Mouse (Mus musculus): ENCODE data around the gene Pan3. TPM values are rescaled to one million over a fixed set of nuclear protein-coding genes. Genes with fewer than 3 reads are reported as not detected.

The Pan3 gene
- polyA plus RNA-seq, 1 experiment from 2014 or later: 45.3 TPM

DNA sequence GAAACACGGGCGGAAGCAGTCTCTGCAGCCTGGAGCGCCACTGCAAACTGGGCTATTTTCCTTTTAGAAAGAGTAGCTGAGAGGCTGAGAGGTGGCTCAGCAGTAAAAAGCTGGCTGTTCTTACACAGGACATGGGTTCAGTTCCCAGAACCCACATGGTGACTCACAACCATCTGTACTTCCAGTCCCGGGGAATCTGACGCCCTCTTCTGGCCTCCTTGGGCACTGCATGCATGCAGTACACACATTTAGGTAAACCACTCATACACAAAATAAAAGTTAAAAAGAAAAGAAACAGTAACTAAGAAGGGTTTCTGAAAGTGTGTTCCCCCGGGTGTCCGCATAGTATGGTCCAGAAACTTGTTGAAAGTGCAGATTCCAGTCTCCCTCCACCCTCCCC is 149.2 kb downstream of the Pan3 start:
- Histone ChIP-seq H3K4me2 (replicated peaks) (no peak overlapping the region), H3K4me1 (no peaks in the 10 kb centered on the region), H3K27me3 (replicated peaks) (no peaks in the 10 kb centered on the region), H3K27ac (no peak overlapping the region), H3K9me3 (no peaks in the 10 kb centered on the region), H3K9ac (no peak overlapping the region), H3K4me3 (no peak overlapping the region), H3K36me3 (no peaks in the 10 kb centered on the region)
- ATAC-seq (ENCODE audit: low FRiP score, low read depth): no peak
- WGBS: 90% methylated on average over 7 of the region's 7 CpGs

- H3K27me3 ChIP-seq (replicated peaks): no peaks in the 10 kb centered on the region
- no peaks in the 10 kb centered on the region for H3K4me1 ChIP-seq
- no peak for ATAC-seq (ENCODE audit: low FRiP score, low read depth)
- no peaks in the 10 kb centered on the region for H3K9me3 ChIP-seq
- no peaks in the 10 kb centered on the region for H3K36me3 ChIP-seq
- no peak overlapping the region for H3K27ac ChIP-seq
- no peak overlapping the region for H3K4me2 ChIP-seq (replicated peaks)
- no peak overlapping the region for H3K4me3 ChIP-seq
- no peak overlapping the region for H3K9ac ChIP-seq
- WGBS: 82% methylated on average over 8 of the region's 8 CpGs
Measured at GRCm38 (mm10) chr5:147579691-147580090, 149.7 kb downstream of the Pan3 start.

- 69% methylated on average over 13 of the region's 13 CpGs for WGBS
- Histone ChIP-seq H3K9ac (no peak overlapping the region), H3K4me3 (no peak overlapping the region), H3K4me1 (no peaks in the 10 kb centered on the region), H3K27me3 (replicated peaks) (no peaks in the 10 kb centered on the region), H3K4me2 (replicated peaks) (no peak overlapping the region), H3K27ac (no peak overlapping the region), H3K9me3 (no peaks in the 10 kb centered on the region), H3K36me3 (no peaks in the 10 kb centered on the region)
- no peak for ATAC-seq (ENCODE audit: low FRiP score, low read depth)
Measured at GRCm38 (mm10) chr5:147580181-147580580, 150.2 kb downstream of the Pan3 start.

- no peaks in the 10 kb centered on the region for H3K9me3 ChIP-seq
- no peak overlapping the region for H3K27ac ChIP-seq
- 47% methylated on average over 14 of the region's 14 CpGs for WGBS
- no peak overlapping the region for H3K9ac ChIP-seq
- no peak overlapping the region for H3K4me3 ChIP-seq
- no peaks in the 10 kb centered on the region for H3K4me1 ChIP-seq
- H3K36me3 ChIP-seq: no peaks in the 10 kb centered on the region
- no peaks in the 10 kb centered on the region for H3K27me3 ChIP-seq (replicated peaks)
- no peak overlapping the region for H3K4me2 ChIP-seq (replicated peaks)
- ATAC-seq (ENCODE audit: low FRiP score, low read depth): no peak
Measured at GRCm38 (mm10) chr5:147583702-147584298, 153.8 kb downstream of the Pan3 start.

DNA sequence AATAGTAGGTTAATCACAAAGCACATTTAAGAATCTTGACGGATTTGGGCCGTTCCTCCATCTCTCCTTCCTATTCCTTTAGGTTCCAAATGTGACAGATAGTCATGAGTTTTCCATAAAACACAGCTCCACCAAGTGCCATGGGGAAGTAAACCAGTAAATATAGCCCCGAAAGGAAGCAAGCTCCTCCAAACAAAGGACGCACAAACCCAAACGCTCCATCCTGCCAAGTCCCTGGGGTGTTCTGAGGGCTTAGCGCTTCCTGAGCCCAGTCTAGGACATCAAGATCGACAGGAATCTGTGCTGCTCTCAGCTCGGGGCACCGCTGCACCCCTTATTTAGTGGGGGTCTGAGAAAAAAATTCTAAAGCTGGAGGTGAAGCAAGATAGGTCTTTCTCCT is 154.7 kb downstream of the Pan3 start:
- Histone ChIP-seq H3K4me3 (no peak overlapping the region), H3K27me3 (replicated peaks) (no peaks in the 10 kb centered on the region), H3K4me2 (replicated peaks) (no peak overlapping the region), H3K9me3 (no peaks in the 10 kb centered on the region), H3K36me3 (no peaks in the 10 kb centered on the region), H3K27ac (no peak overlapping the region), H3K9ac (no peak overlapping the region), H3K4me1 (0 out of 2 replicates have a peak, but pooled peaks cover 1% of the 10 kb centered on the region)
- WGBS: 81% methylated on average over 9 of the region's 9 CpGs
- ATAC-seq (ENCODE audit: low FRiP score, low read depth): no peak

- Histone ChIP-seq H3K4me2 (replicated peaks) (no peak overlapping the region), H3K9ac (no peak overlapping the region), H3K27ac (no peak overlapping the region), H3K9me3 (no peaks in the 10 kb centered on the region), H3K4me1 (0 out of 2 replicates have a peak, but pooled peaks cover 5% of the 10 kb centered on the region), H3K4me3 (no peak overlapping the region), H3K36me3 (no peaks in the 10 kb centered on the region), H3K27me3 (replicated peaks) (no peaks in the 10 kb centered on the region)
- ATAC-seq (ENCODE audit: low FRiP score, low read depth): no peak
- 87% methylated on average over 1 of the region's 1 CpGs for WGBS
Measured at GRCm38 (mm10) chr5:147585070-147585469, 155.1 kb downstream of the Pan3 start.

- Histone ChIP-seq H3K4me3 (no peak overlapping the region), H3K27me3 (replicated peaks) (no peaks in the 10 kb centered on the region), H3K27ac (no peak overlapping the region), H3K9ac (no peak overlapping the region), H3K4me2 (replicated peaks) (no peak overlapping the region), H3K4me1 (0 out of 2 replicates have a peak, but pooled peaks cover 5% of the 10 kb centered on the region), H3K36me3 (no peaks in the 10 kb centered on the region), H3K9me3 (no peaks in the 10 kb centered on the region)
- no peak for ATAC-seq (ENCODE audit: low FRiP score, low read depth)
- 52% methylated on average over 12 of the region's 12 CpGs for WGBS
Measured at GRCm38 (mm10) chr5:147589814-147590213, 159.9 kb downstream of the Pan3 start.

DNA sequence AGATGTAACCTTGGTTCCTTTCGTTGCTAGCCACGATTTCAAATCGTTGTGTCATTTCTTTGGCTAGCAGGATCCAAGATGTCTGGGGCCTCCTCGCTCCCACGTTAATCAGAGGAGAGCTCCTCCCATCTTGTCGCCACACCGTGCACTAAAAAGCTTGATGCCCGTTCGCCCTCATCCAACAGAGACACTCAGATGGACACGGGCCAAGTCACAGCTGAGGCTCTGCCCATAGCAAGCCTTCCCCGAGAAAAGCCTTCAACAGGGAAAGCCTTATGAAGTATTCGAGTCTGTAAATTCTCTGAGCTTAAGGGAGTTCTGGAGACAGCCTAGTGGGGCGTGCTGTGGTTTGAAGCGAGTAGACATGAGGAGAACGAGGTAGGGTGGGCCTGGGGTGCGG is 167.9 kb downstream of the Pan3 start:
- Histone ChIP-seq H3K4me3 (no peak overlapping the region), H3K27me3 (replicated peaks) (no peaks in the 10 kb centered on the region), H3K4me1 (peaks cover 3% of the 10 kb centered on the region; the same call in 1 of the 2 replicates), H3K36me3 (no peaks in the 10 kb centered on the region), H3K27ac (no peak overlapping the region), H3K4me2 (replicated peaks) (no peak overlapping the region), H3K9me3 (no peaks in the 10 kb centered on the region), H3K9ac (no peak overlapping the region)
- no peak for ATAC-seq (ENCODE audit: low FRiP score, low read depth)
- WGBS: 81% methylated on average over 16 of the region's 16 CpGs

Other genes starting within 250 kb of the Pan3 start
- 15.7 and 18.1 TPM in 2 replicates for gene Gsx1, start 241.5 kb upstream of the Pan3 start, polyA plus RNA-seq (2016; fragmentation: Nextera tagmentation; extraction: Ambion mirVana)
- not detected in 2 replicates for gene Pdx1, start 160.2 kb upstream of the Pan3 start, polyA plus RNA-seq (2016; fragmentation: Nextera tagmentation; extraction: Ambion mirVana)
- not detected in 2 replicates for gene Cdx2, start 122.9 kb upstream of the Pan3 start, polyA plus RNA-seq (2016; fragmentation: Nextera tagmentation; extraction: Ambion mirVana)
- not detected in 2 replicates for gene Urad, start 107.7 kb upstream of the Pan3 start, polyA plus RNA-seq (2016; fragmentation: Nextera tagmentation; extraction: Ambion mirVana)
- 0.15 and 0.49 TPM in 2 replicates for gene Flt3, start 29.7 kb upstream of the Pan3 start, polyA plus RNA-seq (2016; fragmentation: Nextera tagmentation; extraction: Ambion mirVana)